Mouse (Mus musculus) lung, postnatal 4 days (tissue): ENCODE results near the gene Rai14.
A peak's percentile ranks its signal among the peaks of the same experiment; 100 is the strongest.
"Not testable (repeated sequence)": the region's sequence is repeated elsewhere in the genome, so short reads cannot be mapped to it uniquely, and the experiment has no call there.

ENCODE experiments used
- DNase-seq, 2 experiments: peaks; one replicate each; pipeline ENCODE4 v3.0.0; 2021

The Rai14 gene

GRCm38 (mm10) chr15:10599413-10599812 is 115.0 kb downstream of the Rai14 start:
- DNase-seq: no peak

- peak; percentile 25 to 66 for DNase-seq
Measured at GRCm38 (mm10) chr15:10598259-10599225, 115.9 kb downstream of the Rai14 start.

- DNase-seq: no peak
Measured at GRCm38 (mm10) chr15:10596871-10597270, 117.6 kb downstream of the Rai14 start.

GRCm38 (mm10) chr15:10595408-10595807 is 119.0 kb downstream of the Rai14 start:
- DNase-seq: no peak

- no peak for DNase-seq
Measured at GRCm38 (mm10) chr15:10594910-10595309, 119.5 kb downstream of the Rai14 start.

GRCm38 (mm10) chr15:10593094-10593493 is 121.3 kb downstream of the Rai14 start:
- no peak for DNase-seq

- DNase-seq: no peak
Measured at GRCm38 (mm10) chr15:10586565-10586964, 127.9 kb downstream of the Rai14 start.

- no peak for DNase-seq
Measured at GRCm38 (mm10) chr15:10584359-10585187, 129.9 kb downstream of the Rai14 start.

GRCm38 (mm10) chr15:10583408-10583807 is 131.0 kb downstream of the Rai14 start:
- peak; percentile 61 to 74 for DNase-seq

- no peak for DNase-seq
Measured at GRCm38 (mm10) chr15:10579159-10579558, 135.3 kb downstream of the Rai14 start.

- DNase-seq: no peak
Measured at GRCm38 (mm10) chr15:10566486-10566885, 147.9 kb downstream of the Rai14 start.

- DNase-seq: no peak
Measured at GRCm38 (mm10) chr15:10564201-10564600, 150.2 kb downstream of the Rai14 start.

- no peak for DNase-seq
Measured at GRCm38 (mm10) chr15:10562281-10562680, 152.1 kb downstream of the Rai14 start.

GRCm38 (mm10) chr15:10560005-10560404 is 154.4 kb downstream of the Rai14 start:
- DNase-seq: no peak

GRCm38 (mm10) chr15:10558465-10558864 is 156.0 kb downstream of the Rai14 start, which contains the start of gene Ttc23l:
Gene Ttc23l (minus strand): TSS chr15:10558668.
- DNase-seq: no peak

- DNase-seq: no peak
Measured at GRCm38 (mm10) chr15:10554336-10554735, 160.1 kb downstream of the Rai14 start.

GRCm38 (mm10) chr15:10540271-10541088 is 173.9 kb downstream of the Rai14 start:
- DNase-seq: no peak

GRCm38 (mm10) chr15:10535969-10536368 is 178.5 kb downstream of the Rai14 start:
- DNase-seq: no peak

- DNase-seq: no peak
Measured at GRCm38 (mm10) chr15:10534591-10534990, 179.8 kb downstream of the Rai14 start.

- DNase-seq: not testable (repeated sequence)
Measured at GRCm38 (mm10) chr15:10533361-10533760, 181.1 kb downstream of the Rai14 start.

GRCm38 (mm10) chr15:10531352-10531751 is 183.1 kb downstream of the Rai14 start:
- no peak for DNase-seq

- DNase-seq: no peak
Measured at GRCm38 (mm10) chr15:10525896-10526295, 188.5 kb downstream of the Rai14 start.
